Comparison of ENCODE assay signal across 10 mouse cellular contexts in the genomic region with DNA sequence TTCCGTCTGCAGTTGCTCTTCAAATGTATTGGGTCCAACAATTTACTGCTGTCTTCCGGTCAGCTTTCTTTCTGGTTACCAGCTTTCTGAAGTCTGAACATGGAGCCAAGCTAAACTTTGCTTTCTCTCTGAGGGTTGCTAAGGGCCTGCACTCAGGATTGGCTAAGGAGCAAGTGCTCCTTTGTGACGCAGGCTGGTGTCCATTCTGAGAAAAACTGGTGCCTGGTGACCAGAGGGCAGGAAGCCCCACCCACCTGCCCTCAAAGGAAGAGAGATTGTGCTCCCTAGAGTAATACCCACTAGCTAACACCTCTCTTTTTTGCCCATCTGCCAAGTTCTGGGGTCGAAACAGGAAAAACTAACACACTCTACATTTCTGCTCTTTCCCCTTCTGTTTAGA. TPM values are rescaled to one million over a fixed set of nuclear protein-coding genes. Genes with fewer than 3 reads are reported as not detected.
DNase-seq lines count a peak whose midpoint lies in the region; ATAC-seq and TF ChIP-seq lines count a peak whose summit lies in the region.
"Had no signal": no experiment of that assay in that cellular context is flagged by ENCODE, and none has a peak within 500 bp of the region (broad histone marks: within the 10 kb centered on the region; RNA-seq: fewer than 3 reads in every experiment).

No protein-coding gene starts in this region.

- TF ChIP-seq POLR2A in myocyte (IDR thresholded peaks at IDR 0.05; ENCODE audit: insufficient read length, low read depth), result no peak

- no peaks in the 10 kb centered on the region for H3K4me1 ChIP-seq in heart, embryonic 10.5 days
- H3K4me1 ChIP-seq in heart, embryonic 12.5 days (replicated peaks), result no peaks in the 10 kb centered on the region
- no peaks in the 10 kb centered on the region for H3K4me1 ChIP-seq in hindbrain, embryonic 14.5 days (replicated peaks; ENCODE audit: control insufficient read depth, insufficient read depth, low read length)
- H3K4me1 ChIP-seq: embryonic facial prominence, embryonic 15.5 days had no signal

- peak; percentile 97 for DNase-seq in heart, adult 11 months
- DNase-seq in heart, embryonic 10.5 days (ENCODE audit: low spot score), result no peak
- DNase-seq in kidney, postnatal 4 days, result peak; percentile 9 to 38
- DNase-seq in ovary, postnatal 10 days (ENCODE audit: low spot score), result no peak
- no peak for DNase-seq in layer of hippocampus, postnatal 10 days (ENCODE audit: low spot score in 2 of 2)
- no peak for DNase-seq in hindbrain, embryonic 14.5 days (ENCODE audit: low spot score)

- no peaks in the 10 kb centered on the region for H3K36me3 ChIP-seq in heart, embryonic 10.5 days
- no peaks in the 10 kb centered on the region for H3K36me3 ChIP-seq in heart, embryonic 12.5 days
- H3K36me3 ChIP-seq in myocyte (ENCODE audit: control insufficient read depth, insufficient read depth), result no peaks in the 10 kb centered on the region
- H3K36me3 ChIP-seq in hindbrain, embryonic 14.5 days (replicated peaks; ENCODE audit: control insufficient read depth, insufficient read depth), result no peaks in the 10 kb centered on the region
- H3K36me3 ChIP-seq: embryonic facial prominence, embryonic 15.5 days; G1E had no signal

- H3K4me3 ChIP-seq in heart, embryonic 10.5 days, result no peak overlapping the region
- H3K4me3 ChIP-seq in heart, embryonic 12.5 days, result no peak overlapping the region
- H3K4me3 ChIP-seq in myocyte, result no peak overlapping the region
- H3K4me3 ChIP-seq in hindbrain, embryonic 14.5 days (replicated peaks; ENCODE audit: low read length), result no peak overlapping the region
- H3K4me3 ChIP-seq: embryonic facial prominence, embryonic 15.5 days had no signal

- H3K9ac ChIP-seq in heart, embryonic 12.5 days, result no peak overlapping the region
- H3K9ac ChIP-seq in hindbrain, embryonic 14.5 days, result no peak overlapping the region
- H3K9ac ChIP-seq: embryonic facial prominence, embryonic 15.5 days had no signal

- H3K79me2 ChIP-seq in myocyte (ENCODE audit: control insufficient read depth, insufficient read depth), result no peaks in the 10 kb centered on the region

- no peaks in the 10 kb centered on the region for H3K27me3 ChIP-seq in heart, embryonic 10.5 days (ENCODE audit: insufficient read depth, poor library complexity, severe bottlenecking)
- no peaks in the 10 kb centered on the region for H3K27me3 ChIP-seq in heart, embryonic 12.5 days (replicated peaks)
- no peaks in the 10 kb centered on the region for H3K27me3 ChIP-seq in myocyte (ENCODE audit: control insufficient read depth, insufficient read depth, insufficient read length)
- H3K27me3 ChIP-seq in hindbrain, embryonic 14.5 days (ENCODE audit: control insufficient read depth, insufficient read depth, low read length), result no peaks in the 10 kb centered on the region
- H3K27me3 ChIP-seq: embryonic facial prominence, embryonic 15.5 days had no signal

- peak; percentile 78; the same call in 1 of the 2 replicates for ATAC-seq in heart, embryonic 12.5 days (ENCODE audit: insufficient number of reproducible peaks, low FRiP score)
- ATAC-seq in hindbrain, embryonic 14.5 days (ENCODE audit: low FRiP score), result no peak

- H3ac ChIP-seq in myocyte (ENCODE audit: control insufficient read depth, insufficient read length), result no peak overlapping the region

- H3K27ac ChIP-seq in heart, embryonic 10.5 days, result no peak overlapping the region
- H3K27ac ChIP-seq in heart, embryonic 12.5 days (ENCODE audit: poor library complexity, severe bottlenecking), result no peak overlapping the region
- no peak overlapping the region for H3K27ac ChIP-seq in hindbrain, embryonic 14.5 days
- H3K27ac ChIP-seq: embryonic facial prominence, embryonic 15.5 days had no signal

- WGBS in heart, embryonic 10.5 days, result 66% methylated on average over 4 of the region's 4 CpGs
- WGBS in heart, embryonic 12.5 days, result 68% methylated on average over 4 of the region's 4 CpGs
- WGBS in hindbrain, embryonic 14.5 days, result 67% methylated on average over 4 of the region's 4 CpGs

- H3K9me3 ChIP-seq in heart, embryonic 10.5 days, result no peaks in the 10 kb centered on the region
- H3K9me3 ChIP-seq in heart, embryonic 12.5 days (replicated peaks), result no peaks in the 10 kb centered on the region
- H3K9me3 ChIP-seq in hindbrain, embryonic 14.5 days (ENCODE audit: control insufficient read depth, low read length), result no peaks in the 10 kb centered on the region
- H3K9me3 ChIP-seq: embryonic facial prominence, embryonic 15.5 days; G1E had no signal

- H3K4me2 ChIP-seq in heart, embryonic 12.5 days, result no peak overlapping the region
- H3K4me2 ChIP-seq in myocyte (ENCODE audit: low read depth), result peak overlapping the region; percentile 45
- H3K4me2 ChIP-seq in hindbrain, embryonic 14.5 days (replicated peaks), result no peak overlapping the region
- H3K4me2 ChIP-seq: embryonic facial prominence, embryonic 15.5 days had no signal

TF ChIP-seq in myocyte, 11 proteins besides CTCF, POLR2A, EP300 and RAD21:
- TF ChIP-seq USF1 (IDR thresholded peaks at IDR 0.05; ENCODE audit: low read depth), result no peak
- no peak for TF ChIP-seq CEBPB (IDR thresholded peaks at IDR 0.05; ENCODE audit: insufficient read depth, poor library complexity, severe bottlenecking)
- no peak for TF ChIP-seq MYOG (IDR thresholded peaks at IDR 0.05; ENCODE audit: control insufficient read depth in 1 of 3, insufficient read depth in 1 of 3, insufficient read length in 2 of 3, low read depth in 2 of 3)
- no peak for TF ChIP-seq POLR2AphosphoS2 (IDR thresholded peaks at IDR 0.05; ENCODE audit: insufficient read length, low read depth)
- TF ChIP-seq SRF (IDR thresholded peaks at IDR 0.05; ENCODE audit: control insufficient read depth, insufficient read length, low read depth), result no peak
- TF ChIP-seq TCF12 (IDR thresholded peaks at IDR 0.05; ENCODE audit: insufficient read depth, poor library complexity, severe bottlenecking), result no peak
- no peak for TF ChIP-seq TCF3 (IDR thresholded peaks at IDR 0.05; ENCODE audit: insufficient read length, low read depth)
- no peak for TF ChIP-seq REST (IDR thresholded peaks at IDR 0.05; ENCODE audit: insufficient read depth, insufficient read length)
- no peak for TF ChIP-seq E2F4 (IDR thresholded peaks at IDR 0.05; ENCODE audit: insufficient read depth)
- no peak for TF ChIP-seq MAX (IDR thresholded peaks at IDR 0.05; ENCODE audit: low read depth)
- TF ChIP-seq MYOD1 (IDR thresholded peaks at IDR 0.05; ENCODE audit: control insufficient read depth in 1 of 3, insufficient read length in 2 of 3, low read depth in 2 of 3), result no peak
TF ChIP-seq in myocyte: peak in this region for 0.

RNA-seq across cellular contexts. Expression of a gene that starts 5.6 kb away (rescaled TPM):
- polyA plus RNA-seq in heart, embryonic 10.5 days (2016; fragmentation: Nextera tagmentation; extraction: Ambion mirVana), result 0.06 TPM in 1 of 2 replicates, not detected in the other
- polyA plus RNA-seq in heart, embryonic 12.5 days (2016; fragmentation: Nextera tagmentation; extraction: Ambion mirVana), result 0.08 TPM in 1 of 2 replicates, not detected in the other
- polyA plus RNA-seq in myocyte (2012; fragmentation: generic; extraction: Trizol), result not detected
- not detected for total RNA-seq in layer of hippocampus, postnatal 10 days (2021)
- 0.09 TPM in 1 of 2 replicates, not detected in the other for polyA plus RNA-seq in hindbrain, embryonic 14.5 days (2014; fragmentation: Nextera tagmentation; extraction: Ambion mirVana)
- polyA plus RNA-seq: G1E had no signal

Comparison
In these comparisons a context has a peak if more than half of its experiments do, and no peak if none do; other contexts are left out.
1. DNase-seq: peak in heart, adult 11 months (single experiment) and kidney, postnatal 4 days (2 of 2); none in heart, embryonic 10.5 days (single experiment), ovary, postnatal 10 days (single experiment), layer of hippocampus, postnatal 10 days (0 of 2) and hindbrain, embryonic 14.5 days (single experiment).